Mouse (Mus musculus) lung, postnatal 0 days (tissue): ENCODE results near the gene Bag6. TPM values are rescaled to one million over a fixed set of nuclear protein-coding genes. Genes with fewer than 3 reads are reported as not detected.

ENCODE experiments used
- ATAC-seq: fragments of 200-750 bp; cut with Nextera tagmentation; 2 replicates; pipeline ENCODE4 v1.8.0; 2017; ENCODE audit warnings: moderate library complexity
- DNase-seq: peaks from one replicate; pipeline ENCODE4 v3.0.0-alpha.2; 2016; ENCODE audit warnings: low spot score
- H3K27ac ChIP-seq: fragments of 300-500 bp; sonication (generic); 2 replicates; pipeline ENCODE4 v1.5.1; 2014; ENCODE audit warnings: antibody characterized with exemption, mild to moderate bottlenecking, low read length, mixed read lengths
- H3K27me3 ChIP-seq: fragments of 300-500 bp; sonication (generic); replicated peaks from 2 replicates; pipeline ENCODE4 v1.6.1; 2014; ENCODE audit warnings: low read length, mixed read lengths; ENCODE audit not compliant: insufficient read depth
- H3K36me3 ChIP-seq: fragments of 300-500 bp; sonication (generic); 2 replicates; pipeline ENCODE4 v1.6.1; 2014; ENCODE audit warnings: low read length, mixed read lengths; ENCODE audit not compliant: insufficient read depth
- H3K4me1 ChIP-seq: fragments of 300-500 bp; sonication (generic); 2 replicates; pipeline ENCODE4 v1.6.1; 2014; ENCODE audit warnings: antibody characterized with exemption, low read depth, low read length, mixed read lengths; ENCODE audit not compliant: insufficient read depth
- H3K4me2 ChIP-seq: fragments of 300-500 bp; sonication (generic); replicated peaks from 2 replicates; pipeline ENCODE4 v1.6.1; 2014; ENCODE audit warnings: low read depth, mild to moderate bottlenecking, low read length, moderate library complexity, mixed read lengths
- H3K4me3 ChIP-seq: fragments of 300-500 bp; sonication (generic); 2 replicates; pipeline ENCODE4 v1.5.1; 2014; ENCODE audit warnings: low read depth, low read length
- H3K9ac ChIP-seq: fragments of 300-500 bp; sonication (generic); replicated peaks from 2 replicates; pipeline ENCODE4 v1.6.1; 2014; ENCODE audit warnings: low read depth, mild to moderate bottlenecking
- H3K9me3 ChIP-seq: fragments of 300-500 bp; sonication (generic); 2 replicates; pipeline ENCODE4 v1.6.1; 2016; ENCODE audit warnings: low read length, mixed read lengths
- CTCF ChIP-seq: IDR thresholded peaks from 2 replicates; pipeline ENCODE4 v1.5.1; 2016; ENCODE audit warnings: antibody characterized with exemption, mild to moderate bottlenecking
- EP300 ChIP-seq: IDR thresholded peaks from 2 replicates; pipeline ENCODE4 v1.6.1; 2016; ENCODE audit warnings: antibody characterized with exemption, mild to moderate bottlenecking, control low read depth
- WGBS: fragments of 180-500 bp; shearing (Covaris S2); extraction: QIAGEN DNeasy Blood & Tissue Kit; methylation state at CpG from one replicate; pipeline ENCODE4 v1.1.7; 2014; 5-methylcytosine and 5-hydroxymethylcytosine counted together
- polyA plus RNA-seq: library from polyadenylated mRNA; unstranded; fragments of >200 nt; fragmentation: Nextera tagmentation; extraction: Ambion mirVana; gene quantifications from 2 replicates; pipeline ENCODE4 v1.2.1, GENCODE M21; 2015

Gene Bag6
- polyA plus RNA-seq, 1 experiment from 2014 or later = 34.8 TPM

- Histone ChIP-seq H3K36me3 (peaks cover 91% of the 10 kb centered on the region), H3K27me3 (no peaks in the 10 kb centered on the region), H3K4me2 (no peak overlapping the region), H3K9ac (no peak overlapping the region), H3K9me3 (no peaks in the 10 kb centered on the region), H3K4me3 (no peak overlapping the region), H3K4me1 (no peaks in the 10 kb centered on the region), H3K27ac (no peak overlapping the region)
- TF ChIP-seq CTCF (no peak), EP300 (no peak)
- 82% methylated on average over 7 of the region's 7 CpGs for WGBS
- ATAC-seq = no peak
- no peak for DNase-seq
Measured at GRCm38 (mm10) chr17:35154616-35155015, 19.6 kb downstream of the Bag6 start.

DNA sequence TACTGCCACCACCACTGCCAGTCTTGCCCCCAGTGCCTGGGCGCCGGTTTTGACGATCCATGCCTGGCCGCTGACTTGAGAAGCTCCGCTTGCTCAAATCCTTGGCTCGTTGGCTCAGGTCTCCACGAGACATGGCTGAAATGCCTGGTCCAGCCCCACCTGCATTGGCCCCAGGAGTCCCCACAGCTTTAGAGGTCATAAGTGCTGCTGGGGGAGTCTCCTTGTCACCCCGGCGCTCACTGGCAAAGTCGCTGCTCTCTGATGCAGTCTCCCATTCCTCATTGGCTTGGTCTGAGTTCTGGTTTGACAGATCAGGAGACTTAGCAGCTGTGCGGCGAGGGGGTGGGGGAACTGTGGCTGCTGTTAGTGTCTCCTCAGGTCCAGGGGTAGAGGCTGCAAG, 20.5 kb downstream of the Bag6 start:
- ATAC-seq = no peak
- Histone ChIP-seq H3K4me3 (no peak overlapping the region), H3K27ac (no peak overlapping the region), H3K9me3 (no peaks in the 10 kb centered on the region), H3K36me3 (peaks cover 91% of the 10 kb centered on the region), H3K4me1 (no peaks in the 10 kb centered on the region), H3K9ac (no peak overlapping the region), H3K4me2 (no peak overlapping the region), H3K27me3 (no peaks in the 10 kb centered on the region)
- DNase-seq = no peak
- WGBS = 80% methylated on average over 12 of the region's 12 CpGs
- TF ChIP-seq CTCF (no peak), EP300 (no peak)

GRCm38 (mm10) chr17:35156461-35157200, 21.7 kb downstream of the Bag6 start:
- Histone ChIP-seq H3K36me3 (peaks cover 94% of the 10 kb centered on the region), H3K4me3 (no peak overlapping the region), H3K27ac (no peak overlapping the region), H3K9ac (no peak overlapping the region), H3K4me2 (no peak overlapping the region), H3K4me1 (no peaks in the 10 kb centered on the region), H3K9me3 (no peaks in the 10 kb centered on the region), H3K27me3 (no peaks in the 10 kb centered on the region)
- ATAC-seq (no peak), DNase-seq (no peak)
- TF ChIP-seq EP300 (no peak), CTCF (no peak)
- WGBS = 93% methylated on average over 32 of the region's 33 CpGs

GRCm38 (mm10) chr17:35157254-35157653, 22.3 kb downstream of the Bag6 start:
- H3K27ac ChIP-seq = no peak overlapping the region
- no peak overlapping the region for H3K4me2 ChIP-seq
- peaks cover 93% of the 10 kb centered on the region for H3K36me3 ChIP-seq
- 86% methylated on average over 8 of the region's 8 CpGs for WGBS
- H3K9ac ChIP-seq = no peak overlapping the region
- no peaks in the 10 kb centered on the region for H3K27me3 ChIP-seq
- no peak overlapping the region for H3K4me3 ChIP-seq
- H3K4me1 ChIP-seq = peaks cover 4% of the 10 kb centered on the region; the same call in 1 of the 2 replicates
- TF ChIP-seq CTCF = no peak
- TF ChIP-seq EP300 = no peak
- H3K9me3 ChIP-seq = no peaks in the 10 kb centered on the region
- no peak for DNase-seq
- no peak for ATAC-seq

DNA sequence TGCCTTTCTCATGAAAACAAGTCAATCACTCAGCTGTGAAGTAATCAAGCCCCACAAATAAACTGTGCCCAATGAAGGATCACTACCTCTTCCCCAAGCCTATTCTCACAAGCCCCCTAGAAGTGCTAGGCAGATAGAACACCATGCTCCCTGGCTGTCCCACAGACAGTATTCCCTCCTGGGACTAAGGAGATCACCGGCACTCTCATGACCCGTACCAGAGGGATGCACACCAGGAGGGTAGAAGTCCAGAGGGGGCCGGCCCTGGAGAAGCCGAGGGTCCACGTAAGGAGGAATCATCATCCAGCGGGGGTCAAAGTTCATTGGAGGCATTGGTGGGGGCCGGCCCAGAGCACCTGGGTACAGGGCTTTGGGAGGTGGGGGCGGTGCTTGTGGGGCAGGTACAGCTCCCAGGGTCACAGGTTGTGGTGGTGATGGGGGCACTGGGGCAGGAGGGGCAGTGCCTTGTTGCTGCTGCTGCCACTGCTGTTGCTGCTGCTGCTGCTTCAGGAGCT, 22.7 kb downstream of the Bag6 start:
- Histone ChIP-seq H3K9me3 (no peaks in the 10 kb centered on the region), H3K4me2 (no peak overlapping the region), H3K27me3 (no peaks in the 10 kb centered on the region), H3K36me3 (peaks cover 88% of the 10 kb centered on the region), H3K4me3 (no peak overlapping the region), H3K27ac (no peak overlapping the region), H3K4me1 (peaks cover 6% of the 10 kb centered on the region; the same call in 1 of the 2 replicates), H3K9ac (no peak overlapping the region)
- 90% methylated on average over 8 of the region's 8 CpGs for WGBS
- no peak for ATAC-seq
- no peak for TF ChIP-seq EP300
- no peak for TF ChIP-seq CTCF
- DNase-seq = no peak

- H3K27ac ChIP-seq = no peak overlapping the region
- DNase-seq (no peak), ATAC-seq (no peak)
- peaks cover 6% of the 10 kb centered on the region; the same call in 1 of the 2 replicates for H3K4me1 ChIP-seq
- 91% methylated on average over 16 of the region's 16 CpGs for WGBS
- no peak overlapping the region for H3K9ac ChIP-seq
- no peak overlapping the region for H3K4me3 ChIP-seq
- H3K9me3 ChIP-seq = no peaks in the 10 kb centered on the region
- peaks cover 75% of the 10 kb centered on the region for H3K36me3 ChIP-seq
- TF ChIP-seq CTCF (no peak), EP300 (no peak)
- no peaks in the 10 kb centered on the region for H3K27me3 ChIP-seq
- no peak overlapping the region for H3K4me2 ChIP-seq
Measured at GRCm38 (mm10) chr17:35158850-35159593, 24.0 kb downstream of the Bag6 start.
